Mouse (Mus musculus): ENCODE data around the gene Lamp1.

DNA sequence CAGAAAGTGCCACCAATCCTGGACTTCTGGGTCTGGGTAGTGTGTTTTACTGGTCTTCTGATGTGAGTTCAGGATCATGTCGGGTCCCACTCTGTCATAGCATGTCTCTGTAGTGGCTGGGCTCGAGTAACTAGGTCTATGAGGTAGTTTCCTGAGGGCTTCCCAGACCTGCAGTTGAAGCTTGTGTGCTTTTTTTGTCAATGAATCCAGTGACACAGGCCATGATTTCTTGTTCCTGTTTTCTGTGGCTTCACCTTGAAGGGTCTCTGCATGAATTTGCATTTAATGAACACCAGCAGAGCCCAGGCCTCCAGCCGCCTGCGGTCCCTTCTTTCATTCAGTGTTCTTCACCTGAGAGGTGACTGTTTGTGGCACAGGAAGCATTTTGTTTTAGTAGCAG, 45.7 kb upstream of the Lamp1 start:
- TF ChIP-seq POLR2A (IDR thresholded peaks at IDR 0.05; ENCODE audit: control insufficient read depth, low read depth, low read length) (no peak), CTCF (IDR thresholded peaks at IDR 0.05; ENCODE audit: control insufficient read depth, insufficient read depth, insufficient replicate concordance, low read depth, low read length) (no peak)
